In the genomic region with DNA sequence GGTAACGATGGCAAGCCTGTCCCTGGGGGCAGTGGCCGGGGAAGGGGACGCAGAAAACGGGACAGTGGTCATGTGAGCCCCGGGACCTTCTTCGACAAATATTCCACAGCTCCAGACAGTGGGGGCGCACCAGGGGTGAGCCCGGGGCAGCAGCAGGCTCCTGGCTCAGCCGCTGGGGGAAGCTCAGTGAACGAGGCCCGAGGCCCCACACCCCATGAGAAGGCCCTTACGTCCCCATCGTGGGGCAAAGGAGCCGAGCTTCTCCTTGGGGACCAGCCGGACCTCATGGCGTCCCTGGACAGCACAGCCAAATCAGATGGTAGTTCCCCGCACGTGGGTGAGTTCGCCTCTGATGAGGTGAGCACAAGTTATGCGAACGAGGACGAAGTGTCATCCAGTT, we compare ENCODE assay signal across 10 mouse cellular contexts. TPM values are rescaled to one million over a fixed set of nuclear protein-coding genes. Genes with fewer than 3 reads are reported as not detected.
A peak's percentile ranks its signal among the peaks of the same experiment; 100 is the strongest.
DNase-seq lines count a peak whose midpoint lies in the region; ATAC-seq and TF ChIP-seq lines count a peak whose summit lies in the region.
"Had no signal": no experiment of that assay in that cellular context is flagged by ENCODE, and none has a peak within 500 bp of the region (broad histone marks: within the 10 kb centered on the region; RNA-seq: fewer than 3 reads in every experiment).

No protein-coding gene starts in this region.

- no peak overlapping the region for H3K27ac ChIP-seq in kidney, embryonic 15.5 days
- peak overlapping the region; percentile 95 for H3K27ac ChIP-seq in embryonic facial prominence, embryonic 13.5 days
- H3K27ac ChIP-seq in hindbrain, embryonic 15.5 days (replicated peaks) = peak overlapping the region; percentile 91
- peak overlapping the region; percentile 90 for H3K27ac ChIP-seq in midbrain, postnatal 0 days (ENCODE audit: low read depth, low read length)

- peak overlapping the region; percentile 78 for H3K4me3 ChIP-seq in kidney, embryonic 15.5 days (replicated peaks)
- H3K4me3 ChIP-seq in embryonic facial prominence, embryonic 13.5 days = peak overlapping the region; percentile 93
- H3K4me3 ChIP-seq in hindbrain, embryonic 15.5 days = peak overlapping the region; percentile 92
- peak overlapping the region; percentile 90 for H3K4me3 ChIP-seq in midbrain, postnatal 0 days (ENCODE audit: low read depth, low read length)

- H3K27me3 ChIP-seq in kidney, embryonic 15.5 days = peaks cover 83% of the 10 kb centered on the region
- H3K27me3 ChIP-seq in embryonic facial prominence, embryonic 13.5 days = peaks cover 9% of the 10 kb centered on the region; the same call in 1 of the 2 replicates
- H3K27me3 ChIP-seq in hindbrain, embryonic 15.5 days = no peaks in the 10 kb centered on the region
- H3K27me3 ChIP-seq in midbrain, postnatal 0 days (ENCODE audit: insufficient read depth, low read length) = no peaks in the 10 kb centered on the region

- peaks cover 7% of the 10 kb centered on the region; the same call in 1 of the 2 replicates for H3K36me3 ChIP-seq in kidney, embryonic 15.5 days
- H3K36me3 ChIP-seq in embryonic facial prominence, embryonic 13.5 days = peaks cover 52% of the 10 kb centered on the region
- H3K36me3 ChIP-seq in hindbrain, embryonic 15.5 days = no peaks in the 10 kb centered on the region
- H3K36me3 ChIP-seq in midbrain, postnatal 0 days (ENCODE audit: insufficient read depth, low read length) = peaks cover 11% of the 10 kb centered on the region; the same call in 1 of the 2 replicates
- H3K36me3 ChIP-seq: G1E had no signal

- H3K9ac ChIP-seq in kidney, embryonic 15.5 days = no peak overlapping the region
- H3K9ac ChIP-seq in embryonic facial prominence, embryonic 13.5 days = peak overlapping the region; percentile 99
- peak overlapping the region; percentile 77 for H3K9ac ChIP-seq in hindbrain, embryonic 15.5 days
- peak overlapping the region; percentile 91 for H3K9ac ChIP-seq in midbrain, postnatal 0 days (replicated peaks; ENCODE audit: low read length, poor library complexity, severe bottlenecking)

- 56% methylated on average over 22 of the region's 22 CpGs for WGBS in kidney, embryonic 15.5 days
- WGBS in embryonic facial prominence, embryonic 13.5 days = 30% methylated on average over 22 of the region's 22 CpGs
- WGBS in hindbrain, embryonic 15.5 days = 15% methylated on average over 22 of the region's 22 CpGs
- 14% methylated on average over 22 of the region's 22 CpGs for WGBS in midbrain, postnatal 0 days

- peaks cover 82% of the 10 kb centered on the region for H3K4me1 ChIP-seq in kidney, embryonic 15.5 days
- peaks cover 74% of the 10 kb centered on the region for H3K4me1 ChIP-seq in embryonic facial prominence, embryonic 13.5 days
- H3K4me1 ChIP-seq in hindbrain, embryonic 15.5 days (replicated peaks) = peaks cover 79% of the 10 kb centered on the region
- no peaks in the 10 kb centered on the region; the same call in 1 of the 2 replicates for H3K4me1 ChIP-seq in midbrain, postnatal 0 days (ENCODE audit: insufficient read depth, low read length)

- ATAC-seq in kidney, embryonic 15.5 days (replicated peaks; ENCODE audit: low FRiP score) = no peak
- no peak for ATAC-seq in embryonic facial prominence, embryonic 13.5 days (ENCODE audit: insufficient number of reproducible peaks, insufficient read depth, low FRiP score, low TSS enrichment, low read depth)
- ATAC-seq in hindbrain, embryonic 15.5 days (ENCODE audit: low FRiP score, low read depth) = no peak
- no peak for ATAC-seq in midbrain, postnatal 0 days (ENCODE audit: low FRiP score)

- H3K9me3 ChIP-seq in kidney, embryonic 15.5 days (replicated peaks) = no peaks in the 10 kb centered on the region
- no peaks in the 10 kb centered on the region for H3K9me3 ChIP-seq in embryonic facial prominence, embryonic 13.5 days
- no peaks in the 10 kb centered on the region for H3K9me3 ChIP-seq in hindbrain, embryonic 15.5 days
- H3K9me3 ChIP-seq in midbrain, postnatal 0 days (ENCODE audit: low read length) = no peaks in the 10 kb centered on the region

- DNase-seq in kidney, postnatal 14 days = no peak
- DNase-seq in midbrain, postnatal 0 days (ENCODE audit: low spot score) = no peak
- DNase-seq in right cerebral cortex, postnatal 36 days (ENCODE audit: low spot score in 2 of 2) = no peak
- no peak for DNase-seq in testis, postnatal 14 days (ENCODE audit: low spot score)
- DNase-seq in urinary bladder, postnatal 36 days (ENCODE audit: low spot score in 2 of 2) = no peak

- TF ChIP-seq CTCF in midbrain, postnatal 0 days (IDR thresholded peaks at IDR 0.05) = no peak

- H3K4me2 ChIP-seq in kidney, embryonic 15.5 days = peak overlapping the region; percentile 94
- H3K4me2 ChIP-seq in embryonic facial prominence, embryonic 13.5 days = peak overlapping the region; percentile 97
- H3K4me2 ChIP-seq in hindbrain, embryonic 15.5 days = peak overlapping the region; percentile 88
- peak overlapping the region; percentile 92 for H3K4me2 ChIP-seq in midbrain, postnatal 0 days (ENCODE audit: low read depth, low read length, poor library complexity, severe bottlenecking)

RNA-seq across cellular contexts. Expression of a gene that starts 3.7 kb away (rescaled TPM):
- polyA plus RNA-seq in kidney, embryonic 15.5 days (2015; fragmentation: Nextera tagmentation; extraction: Ambion mirVana) = 6.2 and 7.8 TPM in 2 replicates
- polyA plus RNA-seq in embryonic facial prominence, embryonic 13.5 days (2015; fragmentation: Nextera tagmentation; extraction: Ambion mirVana) = 46.6 and 51.3 TPM in 2 replicates
- 38.7 and 40.3 TPM in 2 replicates for polyA plus RNA-seq in hindbrain, embryonic 15.5 days (2015; fragmentation: Nextera tagmentation; extraction: Ambion mirVana)
- total RNA-seq in midbrain, postnatal 0 days (2014; rRNA removed) = 112 and 139 TPM in 2 replicates
- 49.6 and 49.8 TPM in 2 replicates for polyA plus RNA-seq in midbrain, postnatal 0 days (2015; fragmentation: Nextera tagmentation; extraction: Ambion mirVana)
- total RNA-seq: neutrophil, adult 5-6 weeks had no signal
- polyA plus RNA-seq: G1E had no signal
